Mouse (Mus musculus): Measurements from ENCODE around the gene Magt1. TPM values are rescaled to one million over a fixed set of nuclear protein-coding genes. Genes with fewer than 3 reads are reported as not detected.
"Not testable (repeated sequence)": the region's sequence is repeated elsewhere in the genome, so short reads cannot be mapped to it uniquely, and the experiment has no call there.

The Magt1 gene
- total RNA-seq, 2 experiments from 2014 or later: 58.0 to 61.3 TPM

DNA sequence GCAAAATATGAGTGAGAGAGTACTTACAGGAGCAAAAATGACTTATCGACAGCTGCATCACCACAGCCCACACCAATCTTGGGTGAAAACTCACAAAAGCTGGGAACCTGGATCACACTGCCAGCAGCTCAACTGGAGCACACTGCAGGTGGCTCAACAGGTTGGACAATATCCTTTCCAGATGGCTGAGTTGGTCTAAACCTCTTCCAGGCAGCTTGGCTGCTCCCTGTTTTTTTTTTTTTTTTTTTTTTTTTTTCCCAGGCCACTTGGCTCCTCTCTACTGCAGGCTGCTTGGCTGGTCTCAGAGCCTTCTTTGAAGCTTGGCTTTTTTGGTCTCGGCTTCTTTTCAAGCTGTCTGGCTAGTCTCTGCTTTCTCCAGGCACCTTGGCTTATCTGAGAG lies 57.7 kb downstream of the Magt1 start:
- DNase-seq: no peak

DNA sequence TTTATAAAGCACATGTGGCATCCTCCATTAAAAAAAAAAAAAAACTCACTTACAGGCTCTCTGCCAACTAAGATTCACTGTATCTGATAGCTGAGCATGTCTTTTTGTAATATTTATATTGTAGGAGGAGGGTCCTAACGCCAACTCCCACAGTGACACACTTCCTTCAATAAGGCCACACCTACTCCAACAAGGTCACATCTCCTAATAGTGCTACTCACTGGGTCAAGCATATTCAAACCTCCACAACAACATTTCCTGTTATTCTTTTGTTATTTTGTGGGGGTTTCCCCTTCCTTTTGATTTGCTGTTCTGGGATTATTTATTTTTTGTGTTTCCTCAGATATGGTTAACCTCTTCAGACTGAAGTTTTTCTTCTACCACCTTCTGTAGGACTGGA lies 65.3 kb downstream of the Magt1 start:
- DNase-seq: no peak

DNA sequence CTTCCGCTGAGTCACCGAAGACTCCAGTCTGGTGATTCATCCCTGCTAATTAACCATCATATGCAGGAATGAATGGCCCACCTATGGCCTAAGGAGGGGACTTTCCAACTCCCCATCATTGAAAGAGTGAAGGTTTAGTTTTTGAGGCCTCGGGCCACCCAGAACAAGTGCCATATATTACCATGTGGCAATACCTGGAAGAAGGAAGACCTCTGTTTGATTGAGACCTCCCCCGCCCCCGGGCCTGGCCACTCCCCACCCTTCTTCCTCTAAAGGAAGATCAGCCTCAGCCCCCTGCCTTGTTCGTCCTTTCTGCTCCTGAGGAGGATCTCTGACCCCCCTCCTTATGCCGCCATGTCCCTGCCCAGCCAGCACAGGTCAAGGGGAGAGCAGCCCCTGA lies 72.5 kb downstream of the Magt1 start:
- DNase-seq: no peak

DNA sequence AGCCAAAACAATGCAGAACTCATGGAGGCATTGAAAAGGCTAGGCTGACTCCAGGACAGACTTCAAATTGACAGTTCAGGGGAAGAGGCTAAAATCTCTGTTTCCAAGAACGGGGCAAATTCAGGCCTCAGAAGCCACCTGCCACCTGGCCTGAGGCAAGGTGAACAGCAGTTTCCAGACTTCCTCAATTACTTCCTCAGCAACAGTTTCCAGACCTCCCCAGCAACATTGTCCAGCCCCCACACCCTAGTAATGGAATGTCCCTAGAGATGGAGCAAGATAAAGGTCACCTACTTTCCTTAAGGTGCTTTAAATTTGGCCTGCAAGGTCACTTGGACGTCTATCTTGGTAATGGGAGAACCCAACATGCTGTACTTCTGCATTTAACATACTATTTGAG lies 74.0 kb downstream of the Magt1 start:
- DNase-seq: no peak

DNA sequence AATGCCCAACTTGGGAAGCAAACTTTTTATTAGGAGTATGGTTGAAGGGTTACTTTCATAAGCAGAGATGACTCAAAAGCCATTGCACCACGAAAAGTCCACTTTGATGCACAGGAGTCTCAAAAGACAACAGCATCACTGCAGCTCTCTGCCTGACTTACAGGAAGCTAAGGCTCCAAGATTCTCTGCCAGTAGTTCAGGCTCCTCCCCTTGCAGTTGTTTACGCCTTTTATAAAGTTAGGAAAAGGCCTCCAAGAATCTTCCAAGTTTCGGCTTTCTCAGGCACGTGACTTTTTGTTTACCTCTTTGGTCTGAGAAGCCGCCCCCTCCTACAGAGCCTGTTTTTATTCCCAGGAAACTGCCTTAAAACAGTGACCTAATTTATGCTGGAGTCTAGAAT lies 77.4 kb downstream of the Magt1 start:
- no peak for DNase-seq

DNA sequence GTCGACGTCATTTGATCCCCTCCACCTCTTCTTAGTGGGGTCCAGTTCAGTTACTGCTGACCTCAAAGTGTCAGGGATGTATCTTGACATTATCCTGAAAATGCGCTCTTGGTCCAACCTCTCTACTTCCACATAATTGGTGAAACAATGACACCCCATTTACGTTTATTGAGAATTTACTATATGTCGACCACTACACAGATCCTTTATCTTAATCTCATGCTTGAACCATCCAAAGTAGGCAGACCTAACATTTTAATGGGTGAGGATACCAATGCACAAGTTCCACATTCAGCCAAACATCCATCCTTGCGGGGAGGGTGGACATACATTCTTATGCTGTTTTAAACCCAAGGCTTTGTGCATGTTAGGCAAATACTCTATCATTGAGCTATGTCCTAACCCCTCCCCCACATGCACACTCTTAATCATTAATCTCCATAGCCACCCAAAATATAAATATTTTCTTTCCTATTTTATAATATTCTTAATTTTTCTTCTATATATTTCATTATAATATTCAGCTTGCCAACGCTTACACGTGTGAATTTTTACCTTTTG lies 82.1 kb downstream of the Magt1 start:
- no peak for DNase-seq

DNA sequence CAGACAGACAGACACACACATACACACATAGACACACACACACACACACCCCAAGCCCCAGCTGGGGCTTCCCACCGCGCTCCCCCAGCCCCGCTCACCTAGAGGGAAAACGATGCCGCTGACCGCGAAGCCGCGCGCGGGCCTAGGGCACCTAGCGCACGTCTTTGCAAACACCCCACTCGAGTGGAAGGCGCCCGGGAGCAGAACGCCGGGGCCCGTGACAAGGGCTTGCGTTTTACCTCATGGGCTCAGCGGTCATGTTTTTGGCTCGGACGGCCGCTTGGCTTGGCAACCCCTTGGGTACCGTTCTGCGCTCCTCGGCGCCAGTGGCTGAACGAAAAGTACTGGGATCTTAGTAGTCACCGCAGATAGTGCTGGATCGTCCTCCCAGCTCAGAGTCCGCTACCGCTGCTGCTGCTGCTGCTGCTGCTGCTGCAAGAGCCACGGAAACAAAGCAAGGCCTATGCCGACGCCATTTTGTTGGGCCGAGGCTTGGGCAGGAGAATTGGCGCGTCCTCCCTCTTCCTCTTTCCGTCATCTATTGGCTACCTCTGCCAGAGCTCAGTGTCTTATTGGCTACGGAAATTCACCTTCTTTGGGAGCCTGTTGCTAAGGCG lies 82.7 kb downstream of the Magt1 start, which contains the start of gene Atrx:
TSS of gene Atrx (minus strand) at position 543 of the 617 bp plus-strand sequence.
- DNase-seq: peak; percentile 75 to 76

DNA sequence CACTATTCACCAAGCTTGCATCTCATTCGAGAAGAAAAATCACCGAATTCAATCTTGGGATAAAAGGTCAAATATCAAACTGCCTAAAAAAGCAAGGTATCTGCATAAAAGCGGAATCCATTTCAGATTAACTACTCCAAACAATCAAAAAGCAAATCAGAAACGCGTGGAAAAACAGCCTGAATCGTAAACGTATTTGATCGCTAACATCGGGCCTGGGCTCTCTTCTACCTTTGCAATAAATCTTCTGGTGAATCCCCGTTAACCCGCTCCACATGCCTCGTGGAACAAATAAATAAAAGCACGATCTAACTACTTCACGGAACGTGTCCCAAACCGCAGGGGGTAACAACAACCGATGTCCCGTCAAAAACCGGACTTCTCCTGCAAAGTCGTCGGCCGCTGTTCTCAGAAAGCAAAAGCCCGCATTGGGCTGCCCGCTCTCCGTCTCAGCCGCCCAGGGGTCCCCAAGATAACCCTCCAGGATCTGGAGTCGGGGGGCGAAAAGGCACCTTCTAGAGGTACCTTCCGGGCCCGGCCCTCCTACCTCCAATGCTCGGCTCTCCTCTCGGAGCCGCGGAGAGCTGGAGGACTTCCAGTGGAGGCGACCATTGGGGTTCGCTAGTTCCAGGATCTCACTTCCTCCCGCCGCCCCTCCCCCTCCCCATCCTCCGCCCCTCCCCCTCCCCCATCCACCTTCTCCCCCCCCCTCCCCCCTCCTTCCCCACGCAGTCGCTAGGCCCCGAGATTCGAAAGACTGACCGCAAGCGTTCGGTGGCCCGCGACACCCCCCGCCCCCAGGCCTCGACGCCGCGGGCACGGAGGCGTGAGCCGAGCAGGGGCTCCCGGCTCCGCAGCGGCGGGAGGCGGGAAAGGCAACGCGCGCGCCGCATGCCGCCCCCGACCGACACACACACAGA lies 83.5 kb downstream of the Magt1 start:
- peak; percentile 41 to 53 for DNase-seq

DNA sequence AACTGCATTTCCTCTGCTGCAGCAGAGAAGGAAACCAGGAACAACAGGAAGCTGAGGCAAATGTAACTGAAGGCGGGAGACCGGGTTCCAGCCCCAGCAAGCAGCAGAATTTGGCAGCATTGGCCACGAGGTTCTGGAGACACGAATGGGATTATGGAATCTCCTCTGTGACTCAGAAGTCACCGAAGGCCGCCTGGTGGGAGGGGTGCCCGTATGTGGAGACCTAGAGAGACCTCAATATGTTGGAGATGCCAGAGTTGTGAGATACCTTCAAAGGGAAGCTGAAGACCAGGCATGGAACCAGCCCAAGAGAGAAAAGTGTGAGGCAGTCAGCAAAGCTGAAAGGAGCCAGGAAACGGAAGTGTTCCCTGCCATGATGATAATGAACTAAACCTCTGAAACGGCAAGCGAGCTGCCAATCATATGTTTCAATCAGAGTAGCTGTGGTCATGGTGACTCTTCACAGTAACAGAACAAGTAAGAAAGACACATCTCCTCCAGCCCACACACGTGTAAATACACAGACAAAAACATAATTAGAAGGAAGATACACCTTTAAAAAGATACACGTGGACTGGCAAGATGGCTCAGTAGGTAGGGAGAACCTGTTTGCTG lies 85.5 kb downstream of the Magt1 start:
- DNase-seq: peak; percentile 61 to 63

DNA sequence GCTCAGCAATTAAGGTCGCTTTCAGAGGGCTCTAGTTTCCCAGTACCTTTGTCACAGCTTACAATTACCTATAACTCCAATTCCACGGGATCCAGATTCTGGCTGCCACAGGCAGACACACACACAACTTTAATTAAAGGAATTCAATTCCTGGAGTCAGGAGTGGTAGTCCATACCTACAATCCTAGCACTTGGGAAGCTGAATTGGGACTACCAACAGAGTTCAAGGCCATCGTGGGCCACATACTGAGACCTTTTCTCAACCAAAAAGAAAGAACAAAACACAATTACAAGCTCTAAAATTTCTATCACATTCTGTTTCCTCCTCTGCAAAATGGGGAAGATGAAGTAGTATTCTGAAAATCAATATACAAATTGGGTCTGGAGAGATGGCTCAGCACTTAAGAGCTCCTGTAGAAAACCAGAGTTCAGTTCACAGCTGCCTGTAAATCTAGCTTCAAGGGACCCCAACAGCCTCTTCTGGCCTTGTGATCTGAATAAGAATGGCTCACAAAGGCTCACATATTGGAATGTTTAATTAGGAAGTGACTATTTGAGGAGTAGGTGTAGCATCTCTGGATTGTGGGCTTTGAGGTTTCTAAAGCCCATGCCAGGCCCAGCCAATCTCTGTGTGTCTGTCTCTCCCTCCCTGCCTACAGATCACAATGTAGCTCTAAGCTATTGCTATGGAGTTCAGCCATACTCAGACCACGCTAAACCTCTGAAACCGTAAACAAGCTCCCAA lies 87.2 kb downstream of the Magt1 start:
- no peak for DNase-seq

DNA sequence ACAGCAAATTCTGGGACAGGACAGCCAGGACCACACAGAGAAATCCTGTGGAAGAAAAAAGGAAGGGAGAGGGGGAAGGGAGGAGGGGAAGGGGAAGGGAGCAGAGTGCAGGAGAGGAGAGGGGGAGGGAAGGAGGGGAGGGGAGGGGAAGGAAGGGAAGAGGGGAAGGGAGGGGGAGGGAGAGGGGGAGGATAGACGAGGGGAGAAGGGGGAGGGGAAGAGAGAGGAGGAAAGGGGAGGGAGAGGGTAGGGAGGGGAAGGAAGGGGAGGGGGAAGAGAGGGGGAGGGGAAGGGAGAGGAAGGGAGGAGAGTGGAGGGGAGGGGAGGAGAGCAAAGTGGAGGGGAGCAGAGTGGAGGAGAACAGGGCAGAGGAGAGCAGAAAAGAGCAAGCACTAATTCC lies 87.8 kb downstream of the Magt1 start:
- DNase-seq: no peak

DNA sequence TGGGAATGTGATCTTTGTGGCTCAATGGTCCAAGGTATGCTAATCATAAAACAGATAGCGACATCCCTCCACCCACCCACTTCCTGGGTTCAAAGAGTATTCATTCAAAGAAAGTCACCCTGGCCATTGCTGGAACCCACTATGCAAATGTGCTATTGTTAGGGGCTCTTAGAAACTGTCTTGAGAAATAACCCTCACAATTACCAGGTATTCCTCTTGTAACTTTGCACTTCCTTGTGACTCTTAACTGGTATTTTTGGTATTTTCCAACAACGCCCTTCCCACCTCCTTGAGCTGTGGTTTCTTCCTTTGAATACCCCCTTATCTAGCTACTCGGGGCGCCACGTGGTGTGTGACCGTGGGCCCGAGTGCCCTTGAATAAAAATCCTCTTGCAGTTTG lies 88.7 kb downstream of the Magt1 start:
- DNase-seq: not testable (repeated sequence)

DNA sequence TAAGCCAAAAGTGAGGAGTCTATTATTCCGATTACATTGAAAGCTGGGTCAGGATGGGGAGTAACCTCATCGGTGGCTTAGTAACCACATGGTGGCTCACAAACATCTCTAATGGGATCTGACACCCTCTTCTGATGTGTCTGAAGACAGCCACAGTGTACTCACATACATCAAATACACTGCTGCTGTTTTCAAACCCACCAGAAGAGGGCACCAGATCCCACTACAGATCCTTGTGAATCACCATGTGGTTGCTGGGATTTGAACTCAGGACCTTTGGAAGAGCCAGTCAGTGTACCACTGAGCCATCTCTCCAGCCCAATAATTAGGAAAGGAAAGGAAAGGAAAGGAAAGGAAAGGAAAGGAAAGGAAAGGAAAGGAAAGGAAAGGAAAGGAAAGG lies 90.3 kb downstream of the Magt1 start:
- peak in 1 of 2 experiments; percentile 40 for DNase-seq

Other genes starting within 250 kb of the Magt1 start
- under 1 TPM; 0.17 to 0.56 TPM for gene Fgf16, start 247.6 kb downstream of the Magt1 start, total RNA-seq (2021)
- gene Atrx, start 82.5 kb downstream of the Magt1 start, total RNA-seq (2021): 100 to 1,000 TPM; 109 to 111 TPM
- 100 to 1,000 TPM; 439 to 509 TPM for gene Cox7b, start 3.8 kb upstream of the Magt1 start, total RNA-seq (2021)
- gene Atp7a, start 15.4 kb upstream of the Magt1 start, total RNA-seq (2021): 10 to 100 TPM; 43.6 to 44.4 TPM
- gene Tlr13, start 131.3 kb upstream of the Magt1 start, total RNA-seq (2021): 1 to 10 TPM; 2.0 to 2.2 TPM
- 100 to 1,000 TPM; 319 to 359 TPM for gene Pgk1, start 175.2 kb upstream of the Magt1 start, total RNA-seq (2021)
- gene Taf9b, start 209.3 kb upstream of the Magt1 start, total RNA-seq (2021): 10 to 100 TPM; 17.3 to 28.7 TPM
- not detected for gene Fnd3c2, start 243.5 kb upstream of the Magt1 start, total RNA-seq (2021)

Data from adrenal gland, postnatal 36 days (tissue).